Mouse (Mus musculus): ENCODE measurements at regions not wholly inside any gene's neighbourhood (a gene's known extent, or its start where the extent isn't known, plus 50 kb on each side); places are given as distances from the start of the nearest gene placed in this dataset.
A peak's percentile ranks its signal among the peaks of the same experiment; 100 is the strongest.
"Not testable (repeated sequence)": the region's sequence is repeated elsewhere in the genome, so short reads cannot be mapped to it uniquely, and the experiment has no call there.

- DNase-seq: no peak
- intact Hi-C loops (cut with DNase I): no loop called here
These were observed 145.7 kb upstream of the Tmem229a start for GRCm38 (mm10) chr6:25101761-25102160.

GRCm38 (mm10) chr6:25087167-25087566 lies 131.1 kb upstream of the Tmem229a start:
- no peak for DNase-seq
- intact Hi-C loops (cut with DNase I): no loop called here

- intact Hi-C loops (cut with DNase I): no loop called here
- no peak for DNase-seq
These were observed 129.8 kb upstream of the Tmem229a start for GRCm38 (mm10) chr6:25085871-25086270.

- DNase-seq; intact Hi-C loops (cut with DNase I): not testable (repeated sequence)
These were observed 129.2 kb upstream of the Tmem229a start for GRCm38 (mm10) chr6:25085296-25085695.

- intact Hi-C loops (cut with DNase I): no loop called here
- no peak for DNase-seq
These were observed 109.8 kb upstream of the Tmem229a start for GRCm38 (mm10) chr6:25065913-25066312.

GRCm38 (mm10) chr6:25032878-25033509 lies 76.9 kb upstream of the Tmem229a start:
- no peak for DNase-seq
- intact Hi-C loops (cut with DNase I): no loop called here

GRCm38 (mm10) chr6:25026953-25027352 lies 70.9 kb upstream of the Tmem229a start:
- intact Hi-C loops (cut with DNase I): loop anchor here (5.0 kb wide), 1 partner anchor 305 kb away; no protein-coding TSS in a partner anchor

GRCm38 (mm10) chr6:25020005-25020772 lies 64.1 kb upstream of the Tmem229a start:
- DNase-seq: peak; percentile 4 to 21

More at GRCm38 (mm10) chr6:25026953-25027352, 70.9 kb upstream of the Tmem229a start:
- DNase-seq: no peak

GRCm38 (mm10) chr6:25013288-25013606 lies 57.1 kb upstream of the Tmem229a start:
- DNase-seq: no peak
- intact Hi-C loops (cut with DNase I): no loop called here

More at GRCm38 (mm10) chr6:25020005-25020772, 64.1 kb upstream of the Tmem229a start:
- intact Hi-C loops (cut with DNase I): loop anchor here (2.0 kb wide), 2 partner anchors 689 to 747 kb away; no protein-coding TSS in a partner anchor

- intact Hi-C loops (cut with DNase I): no loop called here
- DNase-seq: peak; percentile 3
These were observed 56.5 kb upstream of the Tmem229a start for GRCm38 (mm10) chr6:25012376-25013287.

- intact Hi-C loops (cut with DNase I); DNase-seq: not testable (repeated sequence)
These were observed 52.8 kb upstream of the Tmem229a start for GRCm38 (mm10) chr6:25008856-25009255.

All from heart, postnatal 10 days (tissue).